Mouse (Mus musculus): ENCODE data around the gene Katnb1. TPM values are rescaled to one million over a fixed set of nuclear protein-coding genes. Genes with fewer than 3 reads are reported as not detected.

Gene Katnb1
- total RNA-seq, 2 experiments from 2014 or later, result 4.8 to 5.1 TPM

DNA sequence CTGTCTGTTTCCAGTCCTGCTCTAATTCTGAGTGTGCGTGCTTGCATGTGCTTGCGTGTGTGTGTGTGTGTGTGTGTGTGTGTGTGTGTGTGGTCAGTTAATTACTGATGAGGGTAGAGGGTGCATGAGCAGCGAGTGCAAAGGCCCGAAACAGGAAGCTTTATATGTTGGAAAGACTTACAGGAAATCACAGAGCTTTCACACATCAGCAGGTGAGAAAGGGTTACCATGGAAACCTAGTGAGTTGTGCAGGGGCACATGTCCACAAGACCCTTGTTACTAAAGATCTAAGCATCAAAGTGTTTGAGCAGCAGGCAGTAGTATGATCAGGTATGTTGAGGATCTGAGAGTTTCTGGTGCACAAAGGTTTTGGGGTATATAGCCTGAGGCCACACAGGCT is 3.3 kb downstream of the Katnb1 start:
- DNase-seq, result no peak

GRCm38 (mm10) chr8:95084744-95085431 is 3.9 kb downstream of the Katnb1 start:
- DNase-seq, result no peak

GRCm38 (mm10) chr8:95085432-95086141 is 4.6 kb downstream of the Katnb1 start:
- DNase-seq, result no peak

DNA sequence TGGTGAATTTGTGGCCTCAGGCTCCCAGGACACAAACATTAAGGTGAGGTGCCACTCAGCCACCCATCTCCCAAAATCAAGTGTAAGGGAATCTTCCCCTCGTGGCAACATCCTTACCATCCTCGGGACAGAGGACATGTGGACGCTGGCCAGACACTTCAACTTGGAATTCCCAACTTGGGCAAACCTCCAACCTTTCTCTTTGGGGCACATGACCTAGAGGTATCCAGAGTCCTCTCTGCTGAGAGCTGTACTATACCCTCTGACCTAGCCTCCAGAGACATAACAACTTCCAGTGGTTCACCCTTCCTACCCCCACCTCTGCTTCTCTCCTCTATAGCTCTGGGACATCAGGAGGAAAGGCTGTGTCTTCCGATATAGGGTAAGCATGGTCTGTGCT is 12.6 kb downstream of the Katnb1 start:
- no peak for DNase-seq

- peak; percentile 71 to 86 for DNase-seq
Observed at GRCm38 (mm10) chr8:95099009-95099408, 18.0 kb downstream of the Katnb1 start.

GRCm38 (mm10) chr8:95101972-95102371 is 21.0 kb downstream of the Katnb1 start:
- no peak for DNase-seq

- DNase-seq, result no peak
Observed at GRCm38 (mm10) chr8:95107306-95107705, 26.3 kb downstream of the Katnb1 start.

DNA sequence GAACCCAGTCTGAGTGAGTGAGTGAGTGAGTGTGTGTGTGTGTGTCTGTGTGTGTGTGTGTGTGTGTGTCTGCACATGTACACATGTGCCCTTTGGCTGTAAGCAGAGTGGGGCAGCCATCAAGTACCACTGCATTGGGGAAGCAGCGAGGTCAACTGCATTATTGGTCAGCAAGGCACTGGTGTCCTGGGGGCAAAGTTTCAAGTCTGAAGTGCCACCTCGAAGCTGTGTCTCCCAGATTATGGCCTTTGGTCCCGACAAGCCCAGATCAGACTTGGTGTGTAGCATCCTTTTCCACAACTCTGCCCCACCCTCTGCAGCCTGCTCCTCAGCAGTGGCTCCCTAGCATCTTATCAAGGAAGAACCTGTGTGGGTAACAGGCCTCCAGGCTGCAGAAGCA is 31.6 kb downstream of the Katnb1 start:
- no peak for DNase-seq

DNA sequence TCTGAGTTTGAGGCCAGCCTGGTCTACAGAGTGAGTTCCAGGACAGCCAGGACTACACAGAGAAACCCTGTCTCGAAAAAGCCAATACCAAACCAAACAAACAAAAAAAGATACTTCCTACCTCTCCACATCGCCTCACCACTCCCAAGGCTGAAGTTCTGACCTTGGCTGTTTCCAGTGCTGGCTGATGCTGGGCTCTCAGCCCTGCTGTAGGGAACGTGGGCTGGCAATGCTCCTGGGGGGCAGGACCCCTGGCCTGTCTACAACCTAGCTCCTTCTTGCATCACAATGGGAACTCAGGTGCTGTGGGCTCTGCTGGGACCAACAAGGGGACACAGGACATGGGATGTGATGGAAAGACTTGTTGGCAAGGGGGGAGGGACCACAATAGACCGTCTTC is 32.1 kb downstream of the Katnb1 start:
- no peak for DNase-seq

DNA sequence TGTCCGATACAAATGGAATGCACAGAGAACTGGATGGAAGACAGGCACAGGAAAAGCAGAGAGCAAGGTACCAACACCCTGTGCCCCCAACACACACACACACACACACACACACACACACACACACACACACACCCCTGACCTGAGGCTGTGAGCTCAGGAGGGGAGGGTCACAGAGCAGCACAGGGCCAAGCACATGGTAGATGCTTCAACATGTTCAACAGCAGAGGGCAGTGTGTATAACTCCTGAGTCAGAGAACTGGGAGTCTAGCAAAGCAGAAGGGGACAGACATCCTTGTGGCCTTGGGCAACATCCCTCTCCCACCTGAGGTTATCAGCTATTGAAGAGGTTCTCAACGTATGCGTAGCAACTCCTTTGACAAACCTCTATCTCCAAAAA is 32.8 kb downstream of the Katnb1 start:
- DNase-seq, result peak in 1 of 2 experiments; percentile 53

GRCm38 (mm10) chr8:95123455-95123854 is 42.5 kb downstream of the Katnb1 start:
- DNase-seq, result no peak

GRCm38 (mm10) chr8:95126497-95126896 is 45.5 kb downstream of the Katnb1 start:
- no peak for DNase-seq

DNA sequence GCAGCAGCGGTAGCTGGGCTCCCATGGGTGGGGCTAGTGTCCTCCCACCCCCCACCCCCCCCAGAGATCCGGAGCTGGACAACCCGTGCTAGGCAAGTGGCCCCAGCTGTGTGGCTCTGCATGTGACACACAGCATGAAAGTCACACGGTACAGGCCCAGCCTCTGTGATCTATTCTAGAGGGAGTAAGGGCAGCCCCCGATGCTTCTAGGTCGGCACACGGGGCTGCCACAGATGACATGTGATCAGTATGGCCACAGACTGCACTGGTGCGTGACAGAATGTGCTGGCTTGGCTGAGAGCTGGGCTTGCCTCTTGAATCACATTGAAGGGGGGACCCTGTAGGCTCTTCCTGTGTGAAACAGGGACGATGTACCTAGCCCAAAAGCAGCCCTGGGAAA is 46.7 kb downstream of the Katnb1 start:
- DNase-seq, result no peak

GRCm38 (mm10) chr8:95128750-95129260 is 47.8 kb downstream of the Katnb1 start:
- DNase-seq, result no peak

DNA sequence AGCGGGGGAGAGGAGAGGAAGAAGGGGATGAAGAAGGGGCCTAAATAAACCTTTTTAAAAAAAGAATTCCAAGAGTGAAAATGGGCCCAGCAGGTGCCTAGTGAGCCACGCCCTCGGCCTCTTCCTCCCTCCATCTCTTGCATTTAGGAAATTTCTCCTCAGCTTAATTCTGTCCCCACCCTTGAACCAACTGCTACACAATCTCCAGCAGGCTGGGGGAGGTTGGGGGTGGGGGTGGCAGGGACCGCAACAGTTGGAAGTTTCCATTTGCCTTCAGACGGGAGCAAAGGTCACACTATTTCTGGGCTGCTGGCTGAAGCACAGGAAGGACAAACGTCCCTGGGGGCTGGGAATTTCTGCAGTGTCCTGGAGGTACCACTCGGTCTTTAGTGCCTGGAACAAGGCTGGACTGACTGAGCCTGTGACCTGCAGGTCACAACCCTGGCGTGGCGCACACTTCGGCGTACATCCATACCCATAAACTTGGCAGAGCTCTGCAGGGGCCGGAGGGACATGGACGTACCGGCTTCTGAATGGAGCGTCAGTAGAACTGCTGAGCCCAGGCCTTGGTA is 50.1 kb downstream of the Katnb1 start:
- DNase-seq, result peak; percentile 65 to 85

DNA sequence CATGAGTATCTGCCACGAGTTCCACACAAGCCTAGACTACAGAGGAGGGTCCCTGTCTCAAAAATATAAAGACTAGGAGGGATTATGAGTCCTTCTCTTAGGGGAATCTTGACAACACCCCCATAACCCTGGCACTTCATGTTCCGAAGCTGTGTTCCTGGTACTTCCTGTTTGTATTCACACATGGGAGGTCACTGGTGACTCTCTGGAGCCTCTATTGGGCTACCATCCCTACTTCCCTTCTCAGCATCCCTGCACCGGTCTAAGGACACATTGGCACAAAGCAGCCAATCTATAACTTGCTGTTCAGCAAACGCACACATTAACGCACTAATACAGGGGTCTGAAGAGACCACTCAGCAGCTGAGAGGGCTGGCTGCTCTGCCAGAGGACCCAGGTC is 51.0 kb downstream of the Katnb1 start:
- DNase-seq, result peak in 1 of 2 experiments; percentile 62

GRCm38 (mm10) chr8:95134186-95134585 is 53.2 kb downstream of the Katnb1 start:
- no peak for DNase-seq

DNA sequence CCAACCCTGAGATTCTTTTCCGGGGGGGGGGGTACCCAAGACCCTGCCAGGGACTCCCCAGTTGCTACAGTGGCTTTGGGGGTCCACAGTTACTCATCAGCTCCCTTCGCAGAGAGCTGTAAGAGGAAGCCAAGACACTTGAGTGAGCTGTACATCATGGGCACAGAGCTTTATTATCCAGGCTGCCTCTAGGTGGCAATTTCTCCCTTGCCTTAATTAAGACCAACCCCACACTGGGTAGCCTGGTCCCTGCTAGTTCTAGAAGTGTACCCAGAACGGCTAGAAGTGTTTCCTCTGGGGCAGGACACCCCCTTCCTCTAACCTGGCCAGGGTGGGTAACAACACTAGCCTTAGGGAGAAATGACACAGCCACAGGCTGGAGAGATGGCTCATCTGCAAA is 54.3 kb downstream of the Katnb1 start:
- DNase-seq, result peak in 1 of 2 experiments; percentile 22

DNA sequence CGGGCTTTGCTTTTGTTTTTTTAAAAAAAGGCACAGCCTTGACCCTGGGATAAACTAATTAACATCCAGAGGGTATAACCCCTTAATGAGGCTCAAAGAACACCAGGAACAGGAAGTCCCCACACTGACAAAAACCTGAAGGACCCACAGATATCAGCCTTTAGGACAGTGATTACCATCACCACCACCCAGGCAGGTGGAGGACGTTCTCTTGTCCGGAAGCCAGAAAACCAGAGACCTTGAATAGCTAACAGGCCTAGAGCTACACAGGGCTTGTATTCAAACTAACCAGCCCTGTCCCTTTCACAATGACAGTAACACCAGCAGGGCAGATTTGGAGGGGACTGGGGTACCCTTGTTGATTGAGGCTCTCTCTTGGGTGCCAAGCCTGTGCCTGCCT is 55.2 kb downstream of the Katnb1 start:
- DNase-seq, result no peak

DNA sequence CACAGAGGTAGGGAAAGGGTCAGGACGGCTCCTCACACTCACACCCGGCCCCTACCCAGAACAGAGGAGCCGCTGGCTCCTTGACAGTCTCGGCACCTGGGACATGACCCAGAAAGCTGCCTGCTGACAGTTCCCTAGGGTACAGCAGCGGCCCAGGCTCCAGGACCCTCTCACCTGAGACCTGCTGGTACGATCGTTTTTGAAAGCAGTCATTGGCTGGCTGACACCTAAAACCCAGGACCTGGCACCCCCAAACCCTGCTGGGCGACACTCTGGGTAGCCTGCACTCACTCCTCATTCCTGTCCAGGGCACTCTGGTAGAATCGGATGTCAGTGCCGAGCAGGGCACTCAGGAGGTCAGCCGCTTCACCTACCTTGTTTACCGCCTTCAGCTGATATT is 56.2 kb downstream of the Katnb1 start:
- DNase-seq, result no peak

DNA sequence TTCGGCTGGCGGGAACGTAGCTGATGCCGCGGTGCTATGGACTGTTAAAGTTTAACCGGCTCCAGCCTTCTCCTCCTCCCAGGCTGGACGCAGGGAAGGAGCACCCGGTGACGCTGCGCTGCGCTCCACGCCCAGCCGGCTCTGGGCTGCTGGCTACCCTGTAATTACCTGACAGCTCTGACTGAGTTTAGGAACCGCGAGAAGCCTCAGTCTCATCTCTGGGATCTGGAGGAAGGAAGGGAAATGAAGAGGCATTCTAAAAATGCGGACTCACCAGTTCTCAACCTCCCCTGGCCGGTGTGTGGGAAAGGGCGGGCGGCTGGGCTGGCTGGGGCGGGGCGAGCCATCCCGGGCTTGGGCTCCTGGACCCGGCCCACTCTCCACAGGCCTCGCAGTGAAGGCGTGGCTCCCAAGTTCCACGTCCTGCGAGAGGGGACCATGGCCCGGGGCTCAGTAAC is 56.7 kb downstream of the Katnb1 start:
- DNase-seq, result peak; percentile 57 to 79

DNA sequence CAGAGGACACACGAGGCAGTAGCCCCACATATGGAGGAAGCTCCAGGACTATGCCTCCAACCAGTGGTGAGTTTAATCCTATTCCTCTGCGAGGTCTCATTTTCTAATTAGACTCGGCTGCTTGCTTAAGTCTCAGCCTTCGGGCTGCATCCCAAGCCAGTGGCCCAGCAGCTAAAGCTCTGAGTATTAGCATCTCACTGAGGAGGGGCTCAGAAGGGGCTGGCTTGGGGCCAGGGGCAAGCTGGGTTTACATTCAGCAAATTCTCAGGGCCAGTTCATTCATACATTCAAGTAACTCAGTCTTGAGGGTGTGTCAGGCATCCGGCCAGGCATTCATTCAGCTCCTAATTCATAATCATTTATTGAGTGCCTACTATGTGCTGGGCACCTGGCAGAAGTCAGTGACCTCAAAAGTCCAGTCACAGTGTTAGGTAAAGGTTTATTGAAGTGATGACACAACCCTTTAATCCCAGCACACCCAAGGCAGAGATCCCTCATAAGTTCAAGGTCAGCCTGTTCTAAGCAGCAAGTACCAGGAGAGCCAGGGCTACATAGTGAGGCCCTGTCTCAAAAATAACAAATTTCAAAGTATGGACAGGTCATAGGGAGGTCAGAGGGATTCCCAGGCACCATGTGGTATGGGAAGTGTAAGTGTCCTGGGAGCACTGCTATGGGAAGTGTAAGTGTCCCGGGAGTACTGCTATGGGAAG is 57.5 kb downstream of the Katnb1 start:
- no peak for DNase-seq

DNA sequence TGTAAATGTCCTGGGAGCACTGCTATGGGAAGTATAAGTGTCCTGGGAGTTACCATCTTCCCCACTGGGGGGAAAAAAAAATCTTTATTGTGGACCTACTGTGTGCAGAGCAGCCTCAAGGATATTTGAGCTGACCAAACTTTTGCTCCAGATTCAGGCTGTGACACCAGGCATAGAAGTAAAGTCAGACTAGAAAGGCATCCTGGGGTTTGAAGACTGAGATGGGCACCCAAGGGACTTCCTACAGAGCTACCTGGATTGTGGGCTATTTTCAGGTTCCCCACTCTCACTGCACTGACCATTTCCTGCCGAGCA is 58.0 kb downstream of the Katnb1 start:
- DNase-seq, result peak in 1 of 2 experiments; percentile 17

All from heart, adult 18-20 months (tissue).